Mouse (Mus musculus) intestine, embryonic 15.5 days (tissue): Measurements from ENCODE around the gene Psmb3. TPM values are rescaled to one million over a fixed set of nuclear protein-coding genes. Genes with fewer than 3 reads are reported as not detected.
A peak's percentile ranks its signal among the peaks of the same experiment; 100 is the strongest.

Experiments
- ATAC-seq: fragments of 200-750 bp; cut with Nextera tagmentation; 2 replicates; pipeline ENCODE4 v1.8.0; 2017; ENCODE audit warnings: moderate TSS enrichment, moderate library complexity
- H3K27ac ChIP-seq: fragments of 300-500 bp; sonication (generic); 2 replicates; pipeline ENCODE4 v1.5.1; 2015; ENCODE audit warnings: mild to moderate bottlenecking, inconsistent platforms
- H3K27me3 ChIP-seq: fragments of 300-500 bp; sonication (generic); replicated peaks from 2 replicates; pipeline ENCODE4 v1.6.1; 2015; ENCODE audit warnings: inconsistent platforms
- H3K36me3 ChIP-seq: fragments of 300-500 bp; sonication (generic); 2 replicates; pipeline ENCODE4 v1.6.1; 2015; ENCODE audit warnings: inconsistent platforms
- H3K4me1 ChIP-seq: fragments of 300-500 bp; sonication (generic); replicated peaks from 2 replicates; pipeline ENCODE4 v1.6.1; 2015; ENCODE audit warnings: inconsistent platforms
- H3K4me2 ChIP-seq: fragments of 300-500 bp; sonication (generic); replicated peaks from 2 replicates; pipeline ENCODE4 v1.6.1; 2015; ENCODE audit warnings: mild to moderate bottlenecking, inconsistent platforms
- H3K4me3 ChIP-seq: fragments of 300-500 bp; sonication (generic); replicated peaks from 2 replicates; pipeline ENCODE4 v1.5.1; 2015; ENCODE audit warnings: inconsistent platforms
- H3K9ac ChIP-seq: fragments of 300-500 bp; sonication (generic); 2 replicates; pipeline ENCODE4 v1.6.1; 2015; ENCODE audit warnings: inconsistent platforms
- H3K9me3 ChIP-seq: fragments of 300-500 bp; sonication (generic); 2 replicates; pipeline ENCODE4 v1.6.1; 2016; ENCODE audit warnings: inconsistent platforms
- WGBS: fragments of 180-500 bp; shearing (Covaris S2); methylation state at CpG from one replicate; pipeline ENCODE4 v1.1.7; 2015; 5-methylcytosine and 5-hydroxymethylcytosine counted together
- polyA plus RNA-seq: library from polyadenylated mRNA; unstranded; fragments of >200 nt; fragmentation: Nextera tagmentation; extraction: Ambion mirVana; gene quantifications from 2 replicates; pipeline ENCODE4 v1.2.1, GENCODE M21; 2015

Psmb3 gene
- polyA plus RNA-seq, 1 experiment from 2014 or later, result 426 TPM

DNA sequence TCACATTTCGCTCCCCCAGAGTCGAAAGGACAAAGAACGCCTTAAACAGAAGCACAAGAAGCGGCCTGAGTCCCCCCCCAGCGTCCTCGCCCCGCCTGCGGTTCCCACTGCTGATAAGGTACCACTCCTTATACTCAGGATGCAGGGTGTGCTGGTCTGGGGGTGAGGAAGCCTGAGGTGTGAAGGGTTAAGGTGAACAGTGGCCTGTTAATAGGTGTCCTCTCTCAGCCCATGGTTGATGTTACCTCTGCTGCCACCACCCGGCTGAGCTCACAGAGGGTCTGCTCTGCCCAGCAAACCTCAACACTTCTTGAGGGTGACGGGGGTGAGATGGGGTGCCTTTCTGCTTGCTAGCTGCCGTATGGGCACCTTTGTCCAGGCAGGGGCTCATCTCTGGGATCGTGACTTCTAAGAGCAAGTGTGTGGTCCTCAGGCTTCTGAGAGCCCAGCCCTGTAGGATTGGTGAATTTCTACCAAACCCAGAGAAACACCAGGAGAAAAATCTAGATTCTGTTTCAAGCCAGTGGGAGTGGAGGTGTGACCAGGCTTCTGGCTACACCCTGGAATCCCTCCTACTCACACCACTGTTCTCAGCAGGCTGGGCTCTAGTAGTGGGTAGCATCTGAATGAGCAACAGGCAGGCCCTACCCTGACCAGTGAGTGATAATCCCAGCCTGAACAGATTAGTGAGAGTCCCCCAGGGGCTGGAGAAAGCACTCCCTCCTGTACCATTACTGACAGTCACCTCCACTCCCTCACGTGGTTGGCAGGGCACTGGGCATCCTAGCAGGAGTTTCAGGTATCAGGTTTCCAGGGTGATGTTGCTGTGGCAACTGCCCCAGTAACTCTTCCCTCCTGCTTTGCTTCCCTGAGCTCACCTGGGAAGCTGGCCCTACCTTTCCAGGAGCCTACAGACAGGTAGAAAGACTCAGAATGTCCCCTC, 32.7 kb upstream of the Psmb3 start:
- H3K9me3 ChIP-seq, result no peaks in the 10 kb centered on the region
- peaks cover 17% of the 10 kb centered on the region for H3K4me1 ChIP-seq
- H3K4me2 ChIP-seq, result no peak overlapping the region
- no peak overlapping the region for H3K27ac ChIP-seq
- H3K9ac ChIP-seq, result no peak overlapping the region
- ATAC-seq, result no peak
- H3K36me3 ChIP-seq, result peaks cover 65% of the 10 kb centered on the region
- WGBS, result 69% methylated on average over 13 of the region's 13 CpGs
- H3K4me3 ChIP-seq, result no peak overlapping the region
- no peaks in the 10 kb centered on the region for H3K27me3 ChIP-seq

DNA sequence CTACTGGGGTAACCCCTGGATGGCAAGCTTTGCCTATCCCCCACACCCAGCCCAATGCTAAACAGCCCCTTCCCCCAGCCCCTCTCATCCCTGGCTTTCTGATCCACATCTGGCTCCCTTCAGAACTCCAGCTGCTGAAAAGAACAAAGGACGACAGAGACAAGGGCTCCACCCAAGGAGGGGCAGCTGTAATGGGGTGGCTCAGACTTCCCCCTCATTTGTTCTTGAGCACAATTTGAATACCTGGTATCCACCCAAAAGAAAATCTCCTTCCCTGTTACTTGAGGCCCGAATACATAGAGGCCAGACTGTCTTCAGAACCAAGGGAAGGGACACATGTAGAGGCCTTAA, 32.0 kb upstream of the Psmb3 start:
- Histone ChIP-seq H3K27me3 (no peaks in the 10 kb centered on the region), H3K9me3 (no peaks in the 10 kb centered on the region), H3K36me3 (peaks cover 58% of the 10 kb centered on the region), H3K4me1 (peaks cover 17% of the 10 kb centered on the region), H3K4me3 (no peak overlapping the region), H3K27ac (no peak overlapping the region), H3K9ac (no peak overlapping the region), H3K4me2 (no peak overlapping the region)
- 54% methylated on average over 2 of the region's 2 CpGs for WGBS
- ATAC-seq, result no peak

- Histone ChIP-seq H3K4me2 (no peak overlapping the region), H3K27ac (no peak overlapping the region), H3K36me3 (peaks cover 53% of the 10 kb centered on the region), H3K9me3 (no peaks in the 10 kb centered on the region), H3K4me1 (peaks cover 22% of the 10 kb centered on the region), H3K27me3 (no peaks in the 10 kb centered on the region), H3K4me3 (no peak overlapping the region), H3K9ac (no peak overlapping the region)
- ATAC-seq, result no peak
- 86% methylated on average over 11 of the region's 11 CpGs for WGBS
These were observed 30.1 kb upstream of the Psmb3 start for GRCm38 (mm10) chr11:97673148-97673547.

DNA sequence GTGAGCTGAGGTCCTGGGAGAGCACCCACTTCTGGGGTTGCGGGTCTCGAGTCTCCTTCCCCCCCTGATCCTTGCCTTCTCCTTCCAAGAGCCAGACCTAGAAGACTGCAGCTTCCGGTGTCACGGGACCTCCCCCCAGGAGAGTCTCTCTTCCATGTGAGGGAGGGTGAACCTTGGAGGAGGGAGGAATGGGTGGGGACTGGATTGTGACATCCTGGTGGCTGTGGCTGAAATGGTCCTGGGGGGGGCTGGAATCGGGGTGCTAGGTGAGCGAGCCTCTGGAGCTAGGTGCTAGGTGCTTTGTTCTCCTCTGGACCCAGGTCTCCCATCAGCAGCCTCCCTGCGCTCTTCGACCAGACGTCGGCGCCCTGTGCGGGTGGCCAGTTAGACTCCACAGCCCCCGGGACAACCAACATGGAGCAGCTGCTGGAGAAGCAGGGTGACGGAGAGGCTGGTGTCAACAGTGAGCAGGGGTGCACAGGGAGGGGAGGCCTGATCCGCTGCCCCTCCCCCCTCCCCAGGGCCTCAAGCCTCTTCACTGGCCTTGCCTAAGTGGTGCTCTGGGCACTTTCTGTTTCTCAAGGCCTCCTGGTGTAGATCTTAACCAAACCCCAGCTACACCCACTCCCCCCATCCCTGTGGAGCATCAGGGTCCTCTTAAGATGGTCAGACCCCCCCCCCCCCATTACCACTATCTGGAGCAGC, 27.0 kb upstream of the Psmb3 start:
- no peak for ATAC-seq
- H3K4me1 ChIP-seq, result 0 out of 2 replicates have a peak, but pooled peaks cover 6% of the 10 kb centered on the region
- no peak overlapping the region for H3K4me2 ChIP-seq
- no peaks in the 10 kb centered on the region for H3K9me3 ChIP-seq
- 83% methylated on average over 15 of the region's 15 CpGs for WGBS
- H3K27ac ChIP-seq, result no peak overlapping the region
- H3K36me3 ChIP-seq, result peaks cover 48% of the 10 kb centered on the region
- no peak overlapping the region for H3K4me3 ChIP-seq
- no peak overlapping the region for H3K9ac ChIP-seq
- H3K27me3 ChIP-seq, result no peaks in the 10 kb centered on the region

GRCm38 (mm10) chr11:97677381-97677780, 25.8 kb upstream of the Psmb3 start:
- H3K4me2 ChIP-seq, result no peak overlapping the region
- H3K36me3 ChIP-seq, result peaks cover 53% of the 10 kb centered on the region
- 0 out of 2 replicates have a peak, but pooled peaks cover 6% of the 10 kb centered on the region for H3K4me1 ChIP-seq
- no peaks in the 10 kb centered on the region for H3K27me3 ChIP-seq
- no peaks in the 10 kb centered on the region for H3K9me3 ChIP-seq
- no peak for ATAC-seq
- no peak overlapping the region for H3K9ac ChIP-seq
- 57% methylated on average over 15 of the region's 15 CpGs for WGBS
- H3K27ac ChIP-seq, result no peak overlapping the region
- no peak overlapping the region for H3K4me3 ChIP-seq

DNA sequence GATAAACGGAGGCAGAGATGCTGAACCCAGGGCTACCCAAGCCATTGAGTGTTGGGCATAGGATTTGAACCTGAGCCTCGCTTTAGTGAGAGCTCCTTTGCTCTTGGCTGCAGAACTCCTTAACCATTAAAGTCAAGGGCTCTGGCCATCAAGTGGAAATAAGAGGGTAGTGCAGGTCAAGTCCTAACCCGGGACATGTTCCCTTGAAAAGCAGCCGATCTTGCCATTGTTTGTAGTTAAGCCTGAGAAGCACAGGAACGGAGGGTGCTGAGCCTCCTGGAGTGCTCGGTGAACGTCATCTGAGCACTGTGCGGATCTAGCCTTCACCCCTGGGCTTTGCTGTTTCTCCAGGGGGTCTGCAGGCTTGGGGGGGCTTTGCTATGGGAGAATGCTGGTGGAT, 25.4 kb upstream of the Psmb3 start:
- 69% methylated on average over 8 of the region's 8 CpGs for WGBS
- no peak overlapping the region for H3K27ac ChIP-seq
- H3K9ac ChIP-seq, result no peak overlapping the region
- 0 out of 2 replicates have a peak, but pooled peaks cover 6% of the 10 kb centered on the region for H3K4me1 ChIP-seq
- H3K36me3 ChIP-seq, result peaks cover 52% of the 10 kb centered on the region
- no peak overlapping the region for H3K4me3 ChIP-seq
- no peak for ATAC-seq
- H3K9me3 ChIP-seq, result no peaks in the 10 kb centered on the region
- no peak overlapping the region for H3K4me2 ChIP-seq
- no peaks in the 10 kb centered on the region for H3K27me3 ChIP-seq

DNA sequence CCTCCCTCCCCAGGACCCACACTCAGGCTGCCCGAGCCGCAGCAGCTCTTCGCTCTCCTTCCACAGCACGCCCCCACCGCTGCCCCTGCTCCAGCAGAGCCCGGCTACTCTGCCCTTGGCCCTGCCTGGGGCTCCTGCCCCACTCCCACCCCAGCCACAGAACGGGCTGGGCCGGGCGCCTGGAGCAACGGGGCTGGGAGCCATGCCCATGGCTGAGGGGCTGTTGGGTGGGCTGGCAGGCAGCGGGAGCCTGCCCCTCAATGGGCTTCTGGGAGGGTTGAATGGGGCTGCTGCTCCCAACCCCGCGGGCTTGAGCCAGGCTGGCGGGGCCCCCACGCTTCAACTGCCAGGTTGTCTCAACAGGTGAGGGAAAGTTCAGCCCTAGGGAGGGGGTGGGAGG, 24.9 kb upstream of the Psmb3 start:
- H3K36me3 ChIP-seq, result peaks cover 48% of the 10 kb centered on the region
- 87% methylated on average over 14 of the region's 15 CpGs for WGBS
- no peak overlapping the region for H3K4me2 ChIP-seq
- H3K27me3 ChIP-seq, result no peaks in the 10 kb centered on the region
- H3K4me3 ChIP-seq, result no peak overlapping the region
- H3K27ac ChIP-seq, result no peak overlapping the region
- no peak for ATAC-seq
- no peaks in the 10 kb centered on the region for H3K9me3 ChIP-seq
- no peak overlapping the region for H3K9ac ChIP-seq
- 0 out of 2 replicates have a peak, but pooled peaks cover 6% of the 10 kb centered on the region for H3K4me1 ChIP-seq

DNA sequence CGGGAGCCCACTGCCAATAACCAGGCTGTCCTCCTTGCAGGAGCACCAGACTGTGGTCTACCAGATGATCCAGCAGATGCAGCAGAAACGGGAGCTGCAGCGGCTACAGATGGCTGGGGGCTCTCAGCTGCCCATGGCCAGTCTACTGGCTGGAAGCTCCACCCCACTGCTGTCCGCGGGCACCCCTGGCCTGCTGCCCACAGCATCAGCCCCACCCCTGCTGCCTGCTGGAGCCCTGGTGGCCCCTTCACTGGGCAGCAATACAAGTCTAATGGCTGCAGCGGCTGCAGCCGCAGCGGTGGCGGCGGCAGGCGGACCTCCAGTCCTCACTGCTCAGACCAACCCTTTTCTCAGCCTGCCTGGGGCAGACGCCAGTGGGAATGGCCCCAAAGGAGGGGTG, 22.8 kb upstream of the Psmb3 start:
- H3K4me2 ChIP-seq, result no peak overlapping the region
- WGBS, result 79% methylated on average over 12 of the region's 12 CpGs

GRCm38 (mm10) chr11:97682504-97683055, 20.6 kb upstream of the Psmb3 start:
- WGBS, result 74% methylated on average over 6 of the region's 6 CpGs
- Histone ChIP-seq H3K27ac (no peak overlapping the region), H3K9me3 (no peaks in the 10 kb centered on the region), H3K4me2 (no peak overlapping the region), H3K36me3 (peaks cover 27% of the 10 kb centered on the region), H3K27me3 (no peaks in the 10 kb centered on the region), H3K4me3 (no peak overlapping the region), H3K4me1 (peaks cover 24% of the 10 kb centered on the region), H3K9ac (no peak overlapping the region)
- ATAC-seq, result no peak

More for the DNA sequence above, 22.8 kb upstream of the Psmb3 start:
- Histone ChIP-seq H3K9ac (no peak overlapping the region), H3K36me3 (peaks cover 31% of the 10 kb centered on the region), H3K27me3 (no peaks in the 10 kb centered on the region), H3K4me1 (peaks cover 12% of the 10 kb centered on the region), H3K4me3 (no peak overlapping the region), H3K27ac (no peak overlapping the region), H3K9me3 (no peaks in the 10 kb centered on the region)
- ATAC-seq, result no peak

DNA sequence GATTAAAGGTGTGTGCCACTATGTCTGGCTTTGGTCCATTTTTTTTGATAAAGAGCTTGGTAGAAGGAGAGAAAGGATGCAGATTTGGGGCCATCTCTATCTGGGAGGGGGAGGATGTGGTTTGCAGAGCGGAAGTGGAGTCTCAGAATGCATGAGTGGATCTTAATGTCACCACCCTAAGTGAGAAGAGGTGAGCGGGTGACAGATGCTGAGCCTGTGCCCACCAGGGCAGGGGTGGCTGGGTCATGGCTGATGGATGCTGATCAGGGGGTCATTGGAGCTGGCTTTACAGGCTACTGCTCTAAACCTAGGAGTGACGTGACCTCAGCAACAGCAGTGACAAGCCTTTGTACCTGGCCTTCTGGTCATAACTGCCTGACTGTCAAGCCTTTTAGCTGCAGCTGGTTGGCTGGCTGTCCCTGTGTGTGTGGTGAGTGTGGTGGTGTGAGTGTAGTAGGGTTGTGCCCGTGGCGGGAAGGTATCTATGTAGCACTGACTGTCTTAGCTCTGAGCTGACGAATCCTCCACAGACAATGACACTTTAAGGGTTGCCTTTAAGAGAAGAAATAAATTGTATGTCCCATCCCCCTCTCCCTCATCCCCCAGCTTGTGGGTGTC, 19.0 kb upstream of the Psmb3 start:
- H3K4me3 ChIP-seq, result no peak overlapping the region
- peak overlapping the region; percentile 33; the same call in 1 of the 2 replicates for H3K27ac ChIP-seq
- WGBS, result 76% methylated on average over 6 of the region's 6 CpGs
- no peak overlapping the region for H3K4me2 ChIP-seq
- peaks cover 24% of the 10 kb centered on the region for H3K4me1 ChIP-seq
- no peak overlapping the region for H3K9ac ChIP-seq
- no peak for ATAC-seq
- H3K9me3 ChIP-seq, result no peaks in the 10 kb centered on the region
- H3K27me3 ChIP-seq, result no peaks in the 10 kb centered on the region
- peaks cover 23% of the 10 kb centered on the region for H3K36me3 ChIP-seq

DNA sequence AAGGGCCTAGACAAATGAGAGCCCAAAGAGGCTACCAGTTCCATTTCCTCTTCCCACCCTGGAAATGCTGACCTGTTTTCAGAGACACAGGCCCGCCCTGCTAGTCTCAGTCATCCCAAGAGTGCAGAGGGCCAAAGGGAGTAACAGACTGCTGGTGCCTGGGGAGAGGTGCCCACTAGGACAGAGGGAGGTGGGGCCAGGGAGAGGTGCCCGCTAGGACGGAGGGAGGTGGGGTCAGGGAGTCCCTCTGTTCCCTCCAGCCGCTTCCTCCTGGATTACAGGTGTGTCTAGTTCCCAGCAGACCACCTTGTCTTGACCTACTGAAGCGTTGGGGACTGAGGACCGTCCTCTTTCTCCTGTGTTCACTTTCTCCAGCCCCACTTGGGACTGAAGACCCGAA, 18.4 kb upstream of the Psmb3 start:
- Histone ChIP-seq H3K9ac (no peak overlapping the region; the same call in 1 of the 2 replicates), H3K4me2 (no peak overlapping the region), H3K4me3 (no peak overlapping the region), H3K27ac (peak overlapping the region; percentile 33; the same call in 1 of the 2 replicates), H3K36me3 (peaks cover 20% of the 10 kb centered on the region; the same call in 1 of the 2 replicates), H3K4me1 (peaks cover 24% of the 10 kb centered on the region), H3K27me3 (no peaks in the 10 kb centered on the region), H3K9me3 (no peaks in the 10 kb centered on the region)
- WGBS, result 30% methylated on average over 7 of the region's 7 CpGs
- no peak for ATAC-seq
